26 mouse cellular contexts compared by ENCODE assay signal in genomic region chr11:68896247-68896646, GRCm38 (mm10). TPM values are rescaled to one million over a fixed set of nuclear protein-coding genes. Genes with fewer than 3 reads are reported as not detected.
DNase-seq lines count a peak whose midpoint lies in the region; ATAC-seq and TF ChIP-seq lines count a peak whose summit lies in the region.
"Had no signal": no experiment of that assay in that cellular context is flagged by ENCODE, and none has a peak within 500 bp of the region (broad histone marks: within the 10 kb centered on the region; RNA-seq: fewer than 3 reads in every experiment).

No protein-coding gene starts in this region.

- H3K27ac ChIP-seq in lung, postnatal 0 days (ENCODE audit: low read length): no peak overlapping the region
- H3K27ac ChIP-seq in liver, embryonic 15.5 days (replicated peaks): peak overlapping the region; percentile 87
- no peak overlapping the region for H3K27ac ChIP-seq in forebrain, embryonic 15.5 days (replicated peaks)
- H3K27ac ChIP-seq in hindbrain, embryonic 13.5 days: no peak overlapping the region
- H3K27ac ChIP-seq: embryonic facial prominence, embryonic 15.5 days; forebrain, embryonic 12.5 days; gastrocnemius, adult 2 months; hindbrain, postnatal 0 days had no signal

- DNase-seq in lung, postnatal 0 days (ENCODE audit: low spot score): no peak
- no peak for DNase-seq in lung, adult 18-20 months
- no peak for DNase-seq in spleen, postnatal 4 days (ENCODE audit: low spot score in 2 of 2)
- DNase-seq: adrenal gland, adult 2 months; adrenal gland, postnatal 25 days; cerebellum, adult 2 months; cerebellum, postnatal 10 days; embryo, embryonic 11 days; forebrain, postnatal 0 days; gastrocnemius, adult 2 months; gastrocnemius, postnatal 25 days had no signal

- H3K27me3 ChIP-seq in lung, postnatal 0 days (replicated peaks; ENCODE audit: insufficient read depth, low read length): no peaks in the 10 kb centered on the region
- no peaks in the 10 kb centered on the region; the same call in 1 of the 2 replicates for H3K27me3 ChIP-seq in liver, embryonic 15.5 days
- H3K27me3 ChIP-seq in forebrain, embryonic 15.5 days: no peaks in the 10 kb centered on the region; the same call in 1 of the 2 replicates
- 0 out of 2 replicates have a peak, but pooled peaks cover 10% of the 10 kb centered on the region for H3K27me3 ChIP-seq in hindbrain, embryonic 13.5 days

- H3K4me3 ChIP-seq in lung, postnatal 0 days (ENCODE audit: low read depth, low read length): no peak overlapping the region
- H3K4me3 ChIP-seq in liver, embryonic 15.5 days (replicated peaks): no peak overlapping the region
- H3K4me3 ChIP-seq in forebrain, embryonic 15.5 days: no peak overlapping the region
- H3K4me3 ChIP-seq in hindbrain, embryonic 13.5 days: no peak overlapping the region
- H3K4me3 ChIP-seq: embryonic facial prominence, embryonic 15.5 days; forebrain, embryonic 12.5 days; gastrocnemius, adult 2 months; heart, embryonic 12.5 days had no signal

- H3K9me3 ChIP-seq in lung, postnatal 0 days (ENCODE audit: low read length): no peaks in the 10 kb centered on the region
- no peaks in the 10 kb centered on the region for H3K9me3 ChIP-seq in liver, embryonic 15.5 days (replicated peaks)
- no peaks in the 10 kb centered on the region for H3K9me3 ChIP-seq in forebrain, embryonic 15.5 days
- H3K9me3 ChIP-seq in hindbrain, embryonic 13.5 days: no peaks in the 10 kb centered on the region
- H3K9me3 ChIP-seq: embryonic facial prominence, embryonic 15.5 days; forebrain, embryonic 12.5 days; heart, embryonic 12.5 days had no signal

- H3K4me2 ChIP-seq in lung, postnatal 0 days (replicated peaks; ENCODE audit: low read depth, low read length): no peak overlapping the region
- peak overlapping the region; percentile 35 for H3K4me2 ChIP-seq in liver, embryonic 15.5 days
- H3K4me2 ChIP-seq in forebrain, embryonic 15.5 days (replicated peaks): no peak overlapping the region
- H3K4me2 ChIP-seq in hindbrain, embryonic 13.5 days: no peak overlapping the region
- H3K4me2 ChIP-seq: embryonic facial prominence, embryonic 15.5 days; forebrain, embryonic 12.5 days; heart, embryonic 12.5 days had no signal

- 73% methylated on average over 5 of the region's 5 CpGs for WGBS in lung, postnatal 0 days
- WGBS in liver, embryonic 15.5 days (ENCODE audit: insufficient replicate concordance): 37% methylated on average over 5 of the region's 5 CpGs
- WGBS in forebrain, embryonic 15.5 days: 95% methylated on average over 5 of the region's 5 CpGs
- WGBS in hindbrain, embryonic 13.5 days: 95% methylated on average over 5 of the region's 5 CpGs

- ATAC-seq in lung, postnatal 0 days: no peak
- peak; percentile 77 for ATAC-seq in erythroid progenitor cell, adult 5-6 weeks (replicated peaks; ENCODE audit: low FRiP score, poor library complexity, severe bottlenecking)
- peak; percentile 72 for ATAC-seq in liver, embryonic 15.5 days (ENCODE audit: insufficient read depth)
- ATAC-seq in megakaryocyte-erythroid progenitor cell, adult 5-6 weeks (replicated peaks; ENCODE audit: low FRiP score, low TSS enrichment, poor library complexity, severe bottlenecking): peak; percentile 53; the same call in 1 of the 2 replicates
- no peak for ATAC-seq in forebrain, embryonic 15.5 days (replicated peaks)
- ATAC-seq in hindbrain, embryonic 13.5 days (ENCODE audit: low FRiP score): no peak
- ATAC-seq: forebrain, postnatal 0 days; hindbrain, postnatal 0 days had no signal

- H3K36me3 ChIP-seq in lung, postnatal 0 days (ENCODE audit: insufficient read depth, low read length): no peaks in the 10 kb centered on the region
- H3K36me3 ChIP-seq in liver, embryonic 15.5 days (replicated peaks): no peaks in the 10 kb centered on the region
- no peaks in the 10 kb centered on the region for H3K36me3 ChIP-seq in forebrain, embryonic 15.5 days
- no peaks in the 10 kb centered on the region for H3K36me3 ChIP-seq in hindbrain, embryonic 13.5 days
- H3K36me3 ChIP-seq: embryonic facial prominence, embryonic 15.5 days; forebrain, embryonic 12.5 days; heart, embryonic 12.5 days had no signal

- 0 out of 2 replicates have a peak, but pooled peaks have one; percentile 17 for TF ChIP-seq EP300 in lung, postnatal 0 days (IDR thresholded peaks at IDR 0.05)

- H3K4me1 ChIP-seq in lung, postnatal 0 days (ENCODE audit: insufficient read depth, low read depth, low read length): peaks cover 5% of the 10 kb centered on the region; the same call in 1 of the 2 replicates
- H3K4me1 ChIP-seq in liver, embryonic 15.5 days (replicated peaks): peaks cover 76% of the 10 kb centered on the region
- H3K4me1 ChIP-seq in forebrain, embryonic 15.5 days: no peaks in the 10 kb centered on the region
- H3K4me1 ChIP-seq in hindbrain, embryonic 13.5 days (replicated peaks): peaks cover 5% of the 10 kb centered on the region; the same call in 1 of the 2 replicates

- TF ChIP-seq CTCF in lung, postnatal 0 days (IDR thresholded peaks at IDR 0.05): no peak

- H3K9ac ChIP-seq in lung, postnatal 0 days (replicated peaks; ENCODE audit: low read depth): no peak overlapping the region
- H3K9ac ChIP-seq in liver, embryonic 15.5 days: no peak overlapping the region
- H3K9ac ChIP-seq in forebrain, embryonic 15.5 days (replicated peaks): no peak overlapping the region
- H3K9ac ChIP-seq in hindbrain, embryonic 13.5 days: no peak overlapping the region
- H3K9ac ChIP-seq: embryonic facial prominence, embryonic 15.5 days; forebrain, embryonic 12.5 days; forebrain, postnatal 0 days; heart, embryonic 12.5 days had no signal

RNA-seq across cellular contexts. Expression of gene Rpl26, which starts 5.1 kb away (rescaled TPM):
- polyA plus RNA-seq in lung, postnatal 0 days (2015; fragmentation: Nextera tagmentation; extraction: Ambion mirVana): 741 and 807 TPM in 2 replicates
- total RNA-seq in erythroid progenitor cell, adult 5-6 weeks (2015; ENCODE audit: low replicate concordance): 896 and 989 TPM in 2 replicates
- total RNA-seq in erythroid progenitor cell, adult 5-6 weeks (2017; ENCODE audit: low replicate concordance): 751 and 992 TPM in 2 replicates
- polyA plus RNA-seq in liver, embryonic 15.5 days (2015; fragmentation: Nextera tagmentation; extraction: Ambion mirVana): 434 and 517 TPM in 2 replicates
- total RNA-seq in megakaryocyte-erythroid progenitor cell, adult 5-6 weeks (2014; fragmentation: Nextera tagmentation): 5,476 and 5,943 TPM in 2 replicates
- total RNA-seq in megakaryocyte-erythroid progenitor cell, adult 5-6 weeks (2017): 6,111 and 7,527 TPM in 2 replicates
- 638 and 670 TPM in 2 replicates for polyA plus RNA-seq in forebrain, embryonic 15.5 days (2015; fragmentation: Nextera tagmentation; extraction: Ambion mirVana)
- 684 and 691 TPM in 2 replicates for polyA plus RNA-seq in hindbrain, embryonic 13.5 days (2015; fragmentation: Nextera tagmentation; extraction: Ambion mirVana)

RNA-seq across cellular contexts. Expression of gene Rnf222, which starts 7.9 kb away (rescaled TPM):
- 0.16 and 0.19 TPM in 2 replicates for polyA plus RNA-seq in lung, postnatal 0 days (2015; fragmentation: Nextera tagmentation; extraction: Ambion mirVana)
- total RNA-seq in erythroid progenitor cell, adult 5-6 weeks (2015; ENCODE audit: low replicate concordance): not detected in 2 replicates
- not detected in 2 replicates for total RNA-seq in erythroid progenitor cell, adult 5-6 weeks (2017; ENCODE audit: low replicate concordance)
- 0.13 TPM in 2 replicates for polyA plus RNA-seq in liver, embryonic 15.5 days (2015; fragmentation: Nextera tagmentation; extraction: Ambion mirVana)
- total RNA-seq in megakaryocyte-erythroid progenitor cell, adult 5-6 weeks (2014; fragmentation: Nextera tagmentation): not detected in 2 replicates
- not detected in 2 replicates for total RNA-seq in megakaryocyte-erythroid progenitor cell, adult 5-6 weeks (2017)
- polyA plus RNA-seq in forebrain, embryonic 15.5 days (2015; fragmentation: Nextera tagmentation; extraction: Ambion mirVana): 0.06 TPM in 1 of 2 replicates, not detected in the other
- polyA plus RNA-seq in hindbrain, embryonic 13.5 days (2015; fragmentation: Nextera tagmentation; extraction: Ambion mirVana): 0.09 TPM in 1 of 2 replicates, not detected in the other
- total RNA-seq: gastrocnemius, adult 2 months; gastrocnemius, postnatal 25 days; granulocyte monocyte progenitor cell, adult 5-6 weeks had no signal
- polyA plus RNA-seq: C2C12; forebrain, postnatal 0 days; hindbrain, embryonic 11.5 days; hindbrain, postnatal 0 days had no signal

RNA-seq across cellular contexts. Expression of gene Ndel1, which starts 24.6 kb away (rescaled TPM):
- polyA plus RNA-seq in lung, postnatal 0 days (2015; fragmentation: Nextera tagmentation; extraction: Ambion mirVana): 79.1 and 85.4 TPM in 2 replicates
- total RNA-seq in erythroid progenitor cell, adult 5-6 weeks (2015; ENCODE audit: low replicate concordance): 21.6 and 40.7 TPM in 2 replicates
- total RNA-seq in erythroid progenitor cell, adult 5-6 weeks (2017; ENCODE audit: low replicate concordance): 60.1 and 74.4 TPM in 2 replicates
- 37.6 and 41.7 TPM in 2 replicates for polyA plus RNA-seq in liver, embryonic 15.5 days (2015; fragmentation: Nextera tagmentation; extraction: Ambion mirVana)
- 22.5 and 35.7 TPM in 2 replicates for total RNA-seq in megakaryocyte-erythroid progenitor cell, adult 5-6 weeks (2014; fragmentation: Nextera tagmentation)
- 45.6 and 99.1 TPM in 2 replicates for total RNA-seq in megakaryocyte-erythroid progenitor cell, adult 5-6 weeks (2017)
- 86.4 and 92.3 TPM in 2 replicates for polyA plus RNA-seq in forebrain, embryonic 15.5 days (2015; fragmentation: Nextera tagmentation; extraction: Ambion mirVana)
- 90.8 and 92.6 TPM in 2 replicates for polyA plus RNA-seq in hindbrain, embryonic 13.5 days (2015; fragmentation: Nextera tagmentation; extraction: Ambion mirVana)

RNA-seq across cellular contexts. Expression of gene Odf4, which starts 30.6 kb away (rescaled TPM):
- polyA plus RNA-seq in lung, postnatal 0 days (2015; fragmentation: Nextera tagmentation; extraction: Ambion mirVana): not detected in 2 replicates
- not detected in 2 replicates for total RNA-seq in erythroid progenitor cell, adult 5-6 weeks (2015; ENCODE audit: low replicate concordance)
- total RNA-seq in erythroid progenitor cell, adult 5-6 weeks (2017; ENCODE audit: low replicate concordance): not detected in 2 replicates
- polyA plus RNA-seq in liver, embryonic 15.5 days (2015; fragmentation: Nextera tagmentation; extraction: Ambion mirVana): not detected in 2 replicates
- not detected in 2 replicates for total RNA-seq in megakaryocyte-erythroid progenitor cell, adult 5-6 weeks (2014; fragmentation: Nextera tagmentation)
- not detected in 2 replicates for total RNA-seq in megakaryocyte-erythroid progenitor cell, adult 5-6 weeks (2017)
- polyA plus RNA-seq in forebrain, embryonic 15.5 days (2015; fragmentation: Nextera tagmentation; extraction: Ambion mirVana): 0.31 and 0.32 TPM in 2 replicates
- 0.60 and 0.84 TPM in 2 replicates for polyA plus RNA-seq in hindbrain, embryonic 13.5 days (2015; fragmentation: Nextera tagmentation; extraction: Ambion mirVana)
- total RNA-seq: adrenal gland, adult 2 months; gastrocnemius, adult 2 months; gastrocnemius, postnatal 25 days; granulocyte monocyte progenitor cell, adult 5-6 weeks; heart, postnatal 25 days had no signal
- polyA plus RNA-seq: adrenal gland, adult 2 months; C2C12; embryonic facial prominence, embryonic 11.5 days; embryonic facial prominence, embryonic 15.5 days; heart, embryonic 12.5 days; heart, embryonic 16.5 days had no signal

Comparison
In these comparisons a context has a peak if more than half of its experiments do, and no peak if none do; other contexts are left out.
1. ATAC-seq: peak in erythroid progenitor cell, adult 5-6 weeks (single experiment), liver, embryonic 15.5 days (single experiment) and megakaryocyte-erythroid progenitor cell, adult 5-6 weeks (single experiment); none in lung, postnatal 0 days (single experiment), forebrain, embryonic 15.5 days (single experiment) and hindbrain, embryonic 13.5 days (single experiment).